Mouse (Mus musculus) adrenal gland, adult 2 months (tissue): ENCODE measurements around the gene Helq. TPM values are rescaled to one million over a fixed set of nuclear protein-coding genes. Genes with fewer than 3 reads are reported as not detected.

Experiments
- polyA plus RNA-seq: library from polyadenylated mRNA; depleted of rRNA; stranded (reverse); fragments of >200 nt; gene quantifications from 2 replicates; pipeline ENCODE4 v1.2.3, GENCODE M21; 2012; rRNA removed
- total RNA-seq, 2 experiments: library from RNA; stranded (reverse); gene quantifications; 2 replicates each; pipeline ENCODE4 v1.2.3; 2021

Gene Helq
- total and polyA plus RNA-seq, 3 experiments = 2.7 to 10.4 (median 6.7) TPM

Other genes starting within 250 kb of the Helq start
- 10 to 100 TPM in 1 of 2 experiments, 1 to 10 TPM in 1; 5.7 to 11.3 TPM for gene Plac8, start 226.4 kb downstream of the Helq start, total RNA-seq
- 5.0 and 5.1 TPM in 2 replicates for gene Plac8, start 226.4 kb downstream of the Helq start, polyA plus RNA-seq
- gene Coq2, start 123.5 kb downstream of the Helq start, total RNA-seq = 10 to 100 TPM; 53.0 to 74.5 TPM
- 142 and 265 TPM in 2 replicates for gene Coq2, start 123.5 kb downstream of the Helq start, polyA plus RNA-seq
- under 1 TPM; 0.72 to 0.97 TPM for gene Hpse, start 78.9 kb downstream of the Helq start, total RNA-seq
- gene Hpse, start 78.9 kb downstream of the Helq start, polyA plus RNA-seq = 0.57 and 0.87 TPM in 2 replicates
- gene Mrps18c, start within 50 bp of the Helq start, total RNA-seq = 10 to 100 TPM; 86.0 to 97.4 TPM
- 5.2 and 5.4 TPM in 2 replicates for gene Mrps18c, start within 50 bp of the Helq start, polyA plus RNA-seq
- 10 to 100 TPM; 11.6 to 14.0 TPM for gene Abraxas1, start 22.4 kb upstream of the Helq start, total RNA-seq
- 1.8 and 2.4 TPM in 2 replicates for gene Abraxas1, start 22.4 kb upstream of the Helq start, polyA plus RNA-seq
- 10 to 100 TPM; 10.5 to 37.6 TPM for gene Gpat3, start 47.1 kb upstream of the Helq start, total RNA-seq
- 2.0 and 4.7 TPM in 2 replicates for gene Gpat3, start 47.1 kb upstream of the Helq start, polyA plus RNA-seq